Mouse (Mus musculus): ENCODE results near the gene Tomm40.

DNA sequence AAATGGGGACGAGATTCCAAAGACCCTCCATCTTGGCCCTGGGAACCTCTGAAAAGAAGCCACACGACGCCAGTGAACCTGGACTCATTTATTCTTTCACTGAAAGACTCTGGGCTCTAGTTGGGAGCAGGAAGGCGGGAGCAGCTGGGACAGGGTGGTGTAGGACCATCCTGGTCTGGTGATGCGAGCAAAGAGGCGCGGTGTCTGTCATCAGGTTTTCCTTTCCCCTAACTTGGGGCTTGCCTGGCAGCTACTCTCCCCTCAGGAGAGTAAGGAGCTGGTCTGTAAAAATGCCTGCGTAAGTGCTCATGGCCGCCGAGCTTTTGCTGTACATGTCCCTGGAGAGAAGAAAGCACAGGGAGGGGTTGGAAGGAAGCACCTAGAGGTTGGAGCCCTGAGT is 43.7 kb downstream of the Tomm40 start:
- no peak for TF ChIP-seq POLR2A (IDR thresholded peaks at IDR 0.05; ENCODE audit: borderline replicate concordance, insufficient read depth, low read length)
- TF ChIP-seq CTCF (IDR thresholded peaks at IDR 0.05; ENCODE audit: borderline replicate concordance, insufficient read depth, low read depth, low read length) = no peak

Measured in cerebellum, adult 2 months (tissue).